Mouse (Mus musculus) liver, embryonic 13.5 days (tissue): ENCODE results near the gene Prr15. TPM values are rescaled to one million over a fixed set of nuclear protein-coding genes. Genes with fewer than 3 reads are reported as not detected.
A peak's percentile ranks its signal among the peaks of the same experiment; 100 is the strongest.

Experiments
- ATAC-seq: fragments of 200-750 bp; cut with Nextera tagmentation; 2 replicates; pipeline ENCODE4 v1.8.0; 2017; ENCODE audit warnings: low read depth, mild to moderate bottlenecking, moderate number of reproducible peaks, moderate library complexity
- DNase-seq: peaks from one replicate; pipeline ENCODE4 v3.0.0; 2022
- H3K27ac ChIP-seq: fragments of 300-500 bp; sonication (generic); 2 replicates; pipeline ENCODE4 v1.5.1; 2015; ENCODE audit warnings: moderate library complexity, mild to moderate bottlenecking, inconsistent platforms
- H3K27me3 ChIP-seq: fragments of 300-500 bp; sonication (generic); 2 replicates; pipeline ENCODE4 v1.6.1; 2015; ENCODE audit warnings: mild to moderate bottlenecking, inconsistent platforms
- H3K36me3 ChIP-seq: fragments of 300-500 bp; sonication (generic); 2 replicates; pipeline ENCODE4 v1.6.1; 2015; ENCODE audit warnings: mild to moderate bottlenecking, inconsistent platforms
- H3K4me1 ChIP-seq: fragments of 300-500 bp; sonication (generic); replicated peaks from 2 replicates; pipeline ENCODE4 v1.6.1; 2015; ENCODE audit warnings: inconsistent platforms
- H3K4me2 ChIP-seq: fragments of 300-500 bp; sonication (generic); 2 replicates; pipeline ENCODE4 v1.6.1; 2015; ENCODE audit warnings: inconsistent platforms, mild to moderate bottlenecking, moderate library complexity
- H3K4me3 ChIP-seq: fragments of 300-500 bp; sonication (generic); replicated peaks from 2 replicates; pipeline ENCODE4 v1.5.1; 2015; ENCODE audit warnings: mild to moderate bottlenecking, inconsistent platforms
- H3K9ac ChIP-seq: fragments of 300-500 bp; sonication (generic); 2 replicates; pipeline ENCODE4 v1.6.1; 2015; ENCODE audit warnings: mild to moderate bottlenecking, inconsistent platforms
- H3K9me3 ChIP-seq: fragments of 300-500 bp; sonication (generic); replicated peaks from 2 replicates; pipeline ENCODE4 v1.6.1; 2016; ENCODE audit warnings: inconsistent platforms
- WGBS: fragments of 180-500 bp; shearing (Covaris S2); methylation state at CpG from one replicate; pipeline ENCODE4 v1.1.7; 2015; ENCODE audit not compliant: insufficient replicate concordance; 5-methylcytosine and 5-hydroxymethylcytosine counted together
- polyA plus RNA-seq: library from polyadenylated mRNA; unstranded; fragments of >200 nt; fragmentation: Nextera tagmentation; extraction: Ambion mirVana; gene quantifications from 2 replicates; pipeline ENCODE4 v1.2.1, GENCODE M21; 2015

The Prr15 gene
- polyA plus RNA-seq = 0.60 and 0.67 TPM in 2 replicates

DNA sequence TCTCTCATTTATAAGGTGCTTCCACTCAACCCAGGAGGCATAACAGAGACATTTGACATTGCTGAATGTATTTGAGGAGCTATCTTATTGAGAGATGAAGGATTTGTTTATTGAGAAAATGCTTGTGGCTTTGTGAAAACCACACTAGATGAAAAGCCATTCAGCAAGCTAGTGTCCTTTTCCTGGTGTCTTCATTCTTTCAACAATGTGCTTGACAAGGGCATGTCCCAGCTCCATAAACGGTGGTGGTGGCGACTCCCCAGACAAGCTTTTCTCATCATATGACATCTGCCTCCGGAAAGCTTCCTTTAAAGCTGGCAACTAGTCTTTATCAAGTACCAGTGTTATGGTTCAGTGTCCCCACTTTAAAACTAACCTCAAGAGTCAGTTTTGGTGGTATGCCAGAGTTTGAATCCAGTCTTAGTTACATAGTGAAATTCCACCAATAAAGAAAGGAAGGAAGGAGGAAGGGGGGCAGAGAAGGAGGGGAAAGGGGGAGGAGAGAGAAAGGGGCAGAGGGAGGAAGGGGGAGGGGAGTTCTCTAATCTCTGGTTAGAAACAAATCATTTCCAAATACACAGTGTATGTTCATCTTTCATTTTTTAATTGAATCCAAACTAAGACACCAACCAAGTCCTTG is at the start of gene Prr15:
Gene Prr15, plus strand, starts transcription at position 590 of the 640 bp plus-strand sequence.
- H3K4me3 ChIP-seq = peak within 1 kb of the TSS; percentile 53
- H3K36me3 ChIP-seq = no peaks in the 10 kb centered on the region
- ATAC-seq (no peak), DNase-seq (no peak)
- no peak within 1 kb of the TSS for H3K9ac ChIP-seq
- H3K4me2 ChIP-seq = peak within 1 kb of the TSS; percentile 71
- no peaks in the 10 kb centered on the region for H3K4me1 ChIP-seq
- H3K9me3 ChIP-seq = no peaks in the 10 kb centered on the region
- H3K27ac ChIP-seq = no peak within 1 kb of the TSS
- H3K27me3 ChIP-seq = peaks cover 44% of the 10 kb centered on the region
- whole genome bisulfite sequencing = 37% methylated on average over 3 of the region's 3 CpGs

GRCm38 (mm10) chr6:54277234-54277633 is 48.4 kb upstream of the Prr15 start:
- no peak for ATAC-seq
- Histone ChIP-seq H3K9ac (no peak overlapping the region), H3K4me2 (no peak overlapping the region), H3K4me1 (peaks cover 11% of the 10 kb centered on the region), H3K27ac (no peak overlapping the region), H3K36me3 (no peaks in the 10 kb centered on the region), H3K4me3 (no peak overlapping the region), H3K9me3 (no peaks in the 10 kb centered on the region), H3K27me3 (no peaks in the 10 kb centered on the region)
- DNase-seq = no peak
- WGBS = 62% methylated on average over 4 of the region's 4 CpGs

- H3K27me3 ChIP-seq = no peaks in the 10 kb centered on the region
- H3K36me3 ChIP-seq = no peaks in the 10 kb centered on the region
- H3K4me1 ChIP-seq = peaks cover 11% of the 10 kb centered on the region
- H3K27ac ChIP-seq = no peak overlapping the region
- no peak overlapping the region for H3K4me3 ChIP-seq
- 76% methylated on average over 5 of the region's 5 CpGs for WGBS
- H3K4me2 ChIP-seq = no peak overlapping the region
- no peak for DNase-seq
- H3K9ac ChIP-seq = no peak overlapping the region
- no peak for ATAC-seq
- no peaks in the 10 kb centered on the region for H3K9me3 ChIP-seq
These were observed 47.8 kb upstream of the Prr15 start for GRCm38 (mm10) chr6:54277828-54278227.

DNA sequence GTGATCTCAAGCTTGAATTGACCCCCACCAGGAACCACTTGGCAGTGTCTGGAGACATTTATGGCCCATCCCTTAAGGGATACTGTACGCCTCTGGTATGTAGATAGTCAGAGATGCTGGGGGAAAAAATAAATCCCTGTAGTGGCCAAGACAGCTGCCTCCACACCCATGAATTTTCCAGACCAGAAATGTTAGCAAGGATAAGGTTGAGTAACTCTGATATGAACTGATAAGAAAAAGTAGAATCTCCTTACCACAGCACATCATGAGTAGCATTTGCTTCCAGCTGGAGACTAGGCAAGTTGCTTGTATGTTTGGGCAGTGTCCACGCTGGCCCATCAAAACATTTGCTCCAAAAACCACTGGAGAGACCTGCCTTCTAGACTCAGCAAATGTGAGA is 47.0 kb upstream of the Prr15 start:
- H3K4me3 ChIP-seq = no peak overlapping the region
- 50% methylated on average over 2 of the region's 2 CpGs for WGBS
- peaks cover 5% of the 10 kb centered on the region for H3K4me1 ChIP-seq
- no peak overlapping the region for H3K27ac ChIP-seq
- H3K27me3 ChIP-seq = no peaks in the 10 kb centered on the region
- ATAC-seq (no peak), DNase-seq (no peak)
- no peaks in the 10 kb centered on the region for H3K9me3 ChIP-seq
- H3K9ac ChIP-seq = no peak overlapping the region
- H3K4me2 ChIP-seq = no peak overlapping the region
- no peaks in the 10 kb centered on the region for H3K36me3 ChIP-seq

GRCm38 (mm10) chr6:54279391-54279790 is 46.2 kb upstream of the Prr15 start:
- DNase-seq (no peak), ATAC-seq (no peak)
- WGBS = 47% methylated on average over 11 of the region's 11 CpGs
- H3K4me1 ChIP-seq = peaks cover 5% of the 10 kb centered on the region
- H3K9ac ChIP-seq = no peak overlapping the region
- no peak overlapping the region for H3K27ac ChIP-seq
- H3K9me3 ChIP-seq = no peaks in the 10 kb centered on the region
- H3K4me2 ChIP-seq = no peak overlapping the region
- H3K27me3 ChIP-seq = no peaks in the 10 kb centered on the region
- H3K4me3 ChIP-seq = no peak overlapping the region
- no peaks in the 10 kb centered on the region for H3K36me3 ChIP-seq

GRCm38 (mm10) chr6:54280248-54280647 is 45.4 kb upstream of the Prr15 start:
- H3K27ac ChIP-seq = no peak overlapping the region
- no peaks in the 10 kb centered on the region for H3K27me3 ChIP-seq
- H3K9me3 ChIP-seq = no peaks in the 10 kb centered on the region
- no peaks in the 10 kb centered on the region for H3K36me3 ChIP-seq
- 62% methylated on average over 6 of the region's 6 CpGs for WGBS
- no peak overlapping the region for H3K4me3 ChIP-seq
- H3K4me1 ChIP-seq = peaks cover 5% of the 10 kb centered on the region
- DNase-seq (no peak), ATAC-seq (no peak)
- no peak overlapping the region for H3K9ac ChIP-seq
- no peak overlapping the region for H3K4me2 ChIP-seq

- Histone ChIP-seq H3K27ac (no peak overlapping the region), H3K4me1 (peaks cover 5% of the 10 kb centered on the region; the same call in 1 of the 2 replicates), H3K4me3 (no peak overlapping the region), H3K27me3 (no peaks in the 10 kb centered on the region), H3K4me2 (no peak overlapping the region), H3K9ac (no peak overlapping the region), H3K9me3 (no peaks in the 10 kb centered on the region), H3K36me3 (no peaks in the 10 kb centered on the region)
- WGBS = 34% methylated on average over 1 of the region's 1 CpGs
- ATAC-seq = no peak
- no peak for DNase-seq
These were observed 42.3 kb upstream of the Prr15 start for GRCm38 (mm10) chr6:54283299-54283698.

DNA sequence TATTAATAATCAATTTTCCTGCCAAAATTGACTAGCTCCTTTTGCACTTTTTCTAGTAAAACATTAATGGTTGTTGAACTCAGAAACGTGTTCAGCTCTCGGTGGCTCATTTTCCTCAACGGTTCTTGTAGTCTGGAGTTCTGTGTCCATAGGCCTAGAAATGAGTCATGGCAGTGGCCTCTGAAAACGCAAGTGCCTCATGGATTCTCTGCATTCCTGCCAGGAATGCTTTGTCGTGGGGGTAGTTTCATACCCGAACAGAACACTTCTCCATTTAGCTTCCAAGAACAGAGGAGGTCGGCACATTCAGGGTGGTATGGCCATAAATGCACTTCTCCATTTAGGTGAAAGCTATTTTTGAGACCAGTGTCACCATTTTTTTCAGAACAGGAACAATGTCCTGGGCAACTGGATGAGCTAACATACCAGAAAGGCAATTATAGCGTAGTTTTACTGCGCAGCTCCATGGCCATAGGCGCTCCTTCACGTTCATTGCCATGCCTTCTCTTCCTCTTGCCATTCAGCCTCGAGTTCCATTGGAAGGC is 41.4 kb upstream of the Prr15 start:
- H3K4me1 ChIP-seq = peaks cover 5% of the 10 kb centered on the region; the same call in 1 of the 2 replicates
- WGBS = 55% methylated on average over 12 of the region's 12 CpGs

DNA sequence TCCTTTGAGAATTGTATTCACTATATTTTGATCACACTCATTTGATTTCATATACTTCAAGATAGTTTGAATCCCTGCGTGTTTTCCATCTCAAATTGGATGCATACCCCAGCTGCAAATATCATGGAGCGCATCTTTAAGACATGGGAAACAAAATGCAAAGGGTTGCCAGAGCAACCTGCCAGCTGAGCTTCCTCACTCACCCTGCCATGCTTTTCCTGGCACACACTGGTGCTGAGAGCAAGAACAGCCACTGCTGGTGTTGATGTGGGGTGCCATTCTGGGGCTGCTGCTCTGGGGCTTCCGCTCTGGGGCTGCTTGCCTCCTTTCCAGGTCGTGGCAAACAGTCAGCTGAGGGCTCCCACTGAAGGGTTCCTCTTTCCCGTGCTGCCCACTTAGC is 38.8 kb upstream of the Prr15 start:
- Histone ChIP-seq H3K27ac (no peak overlapping the region), H3K4me3 (no peak overlapping the region), H3K4me1 (no peaks in the 10 kb centered on the region; the same call in 1 of the 2 replicates), H3K9me3 (no peaks in the 10 kb centered on the region), H3K27me3 (no peaks in the 10 kb centered on the region), H3K9ac (no peak overlapping the region), H3K4me2 (no peak overlapping the region), H3K36me3 (no peaks in the 10 kb centered on the region)
- 64% methylated on average over 5 of the region's 5 CpGs for WGBS
- ATAC-seq (no peak), DNase-seq (no peak)

More for the DNA sequence above, 41.4 kb upstream of the Prr15 start:
- no peak for ATAC-seq
- Histone ChIP-seq H3K9me3 (no peaks in the 10 kb centered on the region), H3K4me3 (no peak overlapping the region), H3K4me2 (no peak overlapping the region), H3K27me3 (no peaks in the 10 kb centered on the region), H3K36me3 (no peaks in the 10 kb centered on the region), H3K9ac (no peak overlapping the region), H3K27ac (no peak overlapping the region)
- DNase-seq = no peak

GRCm38 (mm10) chr6:54289774-54290500 is 35.7 kb upstream of the Prr15 start:
- Histone ChIP-seq H3K9me3 (no peaks in the 10 kb centered on the region), H3K9ac (no peak overlapping the region), H3K27ac (peak overlapping the region; percentile 4; the same call in 1 of the 2 replicates), H3K4me1 (no peaks in the 10 kb centered on the region; the same call in 1 of the 2 replicates), H3K27me3 (no peaks in the 10 kb centered on the region), H3K36me3 (no peaks in the 10 kb centered on the region), H3K4me3 (no peak overlapping the region), H3K4me2 (no peak overlapping the region)
- WGBS = 48% methylated on average over 10 of the region's 10 CpGs
- no peak for DNase-seq
- peak; percentile 77 for ATAC-seq

- no peak overlapping the region for H3K4me3 ChIP-seq
- H3K27ac ChIP-seq = no peak overlapping the region
- H3K36me3 ChIP-seq = no peaks in the 10 kb centered on the region
- DNase-seq = no peak
- no peak overlapping the region for H3K4me2 ChIP-seq
- H3K9ac ChIP-seq = no peak overlapping the region
- no peaks in the 10 kb centered on the region for H3K27me3 ChIP-seq
- H3K9me3 ChIP-seq = no peaks in the 10 kb centered on the region
- no peaks in the 10 kb centered on the region for H3K4me1 ChIP-seq
- 55% methylated on average over 2 of the region's 2 CpGs for WGBS
- ATAC-seq = no peak
These were observed 28.4 kb upstream of the Prr15 start for GRCm38 (mm10) chr6:54297231-54297630.
